18 mouse cellular contexts compared by ENCODE assay signal in genomic region chr10:120371215-120371614, GRCm38 (mm10).
A peak's percentile ranks its signal among the peaks of the same experiment; 100 is the strongest.
DNase-seq lines count a peak whose midpoint lies in the region; ATAC-seq lines count a peak whose summit lies in the region.
"Had no signal": no experiment of that assay in that cellular context is flagged by ENCODE, and none has a peak within 500 bp of the region (broad histone marks: within the 10 kb centered on the region; RNA-seq: fewer than 3 reads in every experiment).

No protein-coding gene starts in this region.

- no peak overlapping the region for H3K4me3 ChIP-seq in liver, embryonic 11.5 days (ENCODE audit: low read depth, low read length)
- H3K4me3 ChIP-seq in liver, embryonic 12.5 days: no peak overlapping the region
- H3K4me3 ChIP-seq in intestine, embryonic 15.5 days (replicated peaks): no peak overlapping the region
- no peak overlapping the region for H3K4me3 ChIP-seq in stomach, embryonic 14.5 days (ENCODE audit: low read depth, low read length)
- H3K4me3 ChIP-seq: embryonic facial prominence, embryonic 15.5 days; erythroblast, embryonic 14.5 days; forebrain, embryonic 10.5 days; heart, embryonic 12.5 days; hindbrain, embryonic 15.5 days had no signal

- H3K4me1 ChIP-seq in liver, embryonic 11.5 days (replicated peaks; ENCODE audit: control insufficient read depth, insufficient read depth, low read length): peaks cover 8% of the 10 kb centered on the region
- H3K4me1 ChIP-seq in liver, embryonic 12.5 days: peaks cover 16% of the 10 kb centered on the region
- H3K4me1 ChIP-seq in intestine, embryonic 15.5 days (replicated peaks): peaks cover 23% of the 10 kb centered on the region
- H3K4me1 ChIP-seq in stomach, embryonic 14.5 days (ENCODE audit: control insufficient read depth, insufficient read depth, low read length): peaks cover 22% of the 10 kb centered on the region

- ATAC-seq in liver, embryonic 11.5 days (replicated peaks; ENCODE audit: low FRiP score): no peak
- no peak for ATAC-seq in liver, embryonic 12.5 days
- ATAC-seq in intestine, embryonic 15.5 days: peak; percentile 49
- peak; percentile 31; the same call in 1 of the 2 replicates for ATAC-seq in stomach, embryonic 14.5 days (ENCODE audit: insufficient number of reproducible peaks, insufficient read depth, low FRiP score, low read depth)
- ATAC-seq: forebrain, embryonic 14.5 days had no signal

- H3K9me3 ChIP-seq in liver, embryonic 11.5 days (ENCODE audit: control insufficient read depth, low read length): no peaks in the 10 kb centered on the region
- no peaks in the 10 kb centered on the region for H3K9me3 ChIP-seq in liver, embryonic 12.5 days (replicated peaks)
- no peaks in the 10 kb centered on the region for H3K9me3 ChIP-seq in intestine, embryonic 15.5 days
- H3K9me3 ChIP-seq in stomach, embryonic 14.5 days (ENCODE audit: control insufficient read depth, low read depth, low read length): no peaks in the 10 kb centered on the region
- H3K9me3 ChIP-seq: embryonic facial prominence, embryonic 15.5 days; forebrain, embryonic 10.5 days; heart, embryonic 12.5 days; hindbrain, embryonic 15.5 days had no signal

- no peak overlapping the region for H3K27ac ChIP-seq in liver, embryonic 11.5 days (ENCODE audit: low read depth, low read length)
- H3K27ac ChIP-seq in liver, embryonic 12.5 days: no peak overlapping the region
- H3K27ac ChIP-seq in intestine, embryonic 15.5 days: no peak overlapping the region
- H3K27ac ChIP-seq in stomach, embryonic 14.5 days (ENCODE audit: low read length): no peak overlapping the region
- H3K27ac ChIP-seq: embryonic facial prominence, embryonic 15.5 days; forebrain, embryonic 10.5 days; hindbrain, embryonic 15.5 days had no signal

- no peak overlapping the region for H3K9ac ChIP-seq in liver, embryonic 11.5 days (ENCODE audit: low read depth, low read length)
- no peak overlapping the region for H3K9ac ChIP-seq in liver, embryonic 12.5 days
- H3K9ac ChIP-seq in intestine, embryonic 15.5 days: no peak overlapping the region
- no peak overlapping the region for H3K9ac ChIP-seq in stomach, embryonic 14.5 days (replicated peaks; ENCODE audit: low read depth, low read length)
- H3K9ac ChIP-seq: embryonic facial prominence, embryonic 15.5 days; heart, embryonic 12.5 days; hindbrain, embryonic 15.5 days had no signal

- no peak overlapping the region for H3K4me2 ChIP-seq in liver, embryonic 11.5 days
- no peak overlapping the region for H3K4me2 ChIP-seq in liver, embryonic 12.5 days
- no peak overlapping the region for H3K4me2 ChIP-seq in intestine, embryonic 15.5 days (replicated peaks)
- 0 out of 2 replicates have a peak overlapping the region, but pooled peaks have one; percentile 14 for H3K4me2 ChIP-seq in stomach, embryonic 14.5 days (replicated peaks; ENCODE audit: low read depth, low read length)
- H3K4me2 ChIP-seq: embryonic facial prominence, embryonic 15.5 days; heart, embryonic 12.5 days; hindbrain, embryonic 15.5 days had no signal

- peak; percentile 19 for DNase-seq in liver, embryonic 11.5 days (ENCODE audit: low spot score)
- DNase-seq in urinary bladder, adult 2 months (ENCODE audit: low spot score): no peak
- no peak for DNase-seq in left cerebral cortex, adult 9 months (ENCODE audit: low spot score in 2 of 2)
- DNase-seq: adrenal gland, adult 2 months; adrenal gland, postnatal 25 days; cerebellum, adult 8-10 months; cerebellum, postnatal 14 days; embryo, embryonic 11 days; gastrocnemius, postnatal 14 days had no signal

- H3K36me3 ChIP-seq in liver, embryonic 11.5 days (ENCODE audit: control insufficient read depth, insufficient read depth, low read length): no peaks in the 10 kb centered on the region; the same call in none of the 2 replicates
- peaks cover 50% of the 10 kb centered on the region for H3K36me3 ChIP-seq in liver, embryonic 12.5 days
- no peaks in the 10 kb centered on the region for H3K36me3 ChIP-seq in intestine, embryonic 15.5 days
- peaks cover 8% of the 10 kb centered on the region; the same call in 1 of the 2 replicates for H3K36me3 ChIP-seq in stomach, embryonic 14.5 days (ENCODE audit: control insufficient read depth, insufficient read depth, low read length)
- H3K36me3 ChIP-seq: embryonic facial prominence, embryonic 15.5 days; hindbrain, embryonic 15.5 days had no signal

- H3K27me3 ChIP-seq in liver, embryonic 11.5 days (replicated peaks; ENCODE audit: control insufficient read depth, insufficient read depth, low read length): no peaks in the 10 kb centered on the region
- no peaks in the 10 kb centered on the region for H3K27me3 ChIP-seq in liver, embryonic 12.5 days (replicated peaks)
- H3K27me3 ChIP-seq in intestine, embryonic 15.5 days (replicated peaks): no peaks in the 10 kb centered on the region
- H3K27me3 ChIP-seq in stomach, embryonic 14.5 days (ENCODE audit: control insufficient read depth, insufficient read depth, low read length): no peaks in the 10 kb centered on the region
- H3K27me3 ChIP-seq: embryonic facial prominence, embryonic 15.5 days; heart, embryonic 12.5 days; hindbrain, embryonic 15.5 days had no signal

- WGBS in liver, embryonic 11.5 days: 76% methylated on average over 10 of the region's 10 CpGs
- 71% methylated on average over 10 of the region's 10 CpGs for WGBS in liver, embryonic 12.5 days (ENCODE audit: insufficient replicate concordance)
- 30% methylated on average over 10 of the region's 10 CpGs for WGBS in intestine, embryonic 15.5 days
- WGBS in stomach, embryonic 14.5 days: 33% methylated on average over 10 of the region's 10 CpGs

Comparison
In these comparisons a context has a peak if more than half of its experiments do, and no peak if none do; other contexts are left out.
1. ATAC-seq: peak in intestine, embryonic 15.5 days (single experiment) and stomach, embryonic 14.5 days (single experiment); none in liver, embryonic 11.5 days (single experiment) and liver, embryonic 12.5 days (single experiment).